Mouse (Mus musculus): ENCODE measurements around the gene Bglap2.
A peak's percentile ranks its signal among the peaks of the same experiment; 100 is the strongest.

Gene Bglap2

DNA sequence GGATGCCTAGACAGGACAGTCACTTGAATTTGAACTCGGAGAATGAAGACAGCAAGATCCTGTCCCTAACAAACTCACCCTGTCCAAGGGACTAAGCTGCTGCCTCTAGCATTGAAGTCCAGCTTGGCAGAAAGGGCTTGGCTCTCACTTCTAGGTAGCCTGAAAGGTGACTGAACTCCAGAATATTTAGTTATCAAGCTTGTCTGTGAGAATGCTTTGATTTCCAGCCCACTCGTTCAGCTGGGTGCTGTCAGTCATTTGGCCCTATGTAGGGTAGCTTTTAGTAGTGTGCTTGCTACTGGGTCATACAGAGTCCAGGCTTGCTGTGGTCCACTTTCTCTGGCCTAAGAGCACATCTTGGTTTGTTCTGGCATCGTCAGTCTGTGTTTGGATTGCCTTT, 39.5 kb downstream of the Bglap2 start:
- no peak for DNase-seq (ENCODE audit: low spot score)

DNA sequence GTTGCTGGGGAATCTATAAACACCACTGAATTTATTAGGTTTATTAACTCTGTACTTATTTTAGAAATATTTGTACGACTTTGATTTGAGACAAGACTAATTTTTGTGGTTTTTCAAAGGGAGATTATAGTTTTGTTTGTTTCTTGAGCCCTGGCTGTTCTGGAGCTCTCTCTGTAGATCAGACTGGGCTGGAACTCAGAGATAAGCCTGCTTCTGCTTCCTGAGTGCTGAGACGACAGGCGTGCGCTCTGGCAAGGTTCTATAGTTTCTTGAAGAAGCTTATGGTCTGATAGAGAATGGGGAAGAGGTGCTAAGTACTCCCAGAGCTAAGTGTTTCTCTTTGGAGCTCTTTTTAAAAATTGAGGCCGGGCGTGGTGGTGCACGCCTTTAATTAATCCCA, 40.2 kb downstream of the Bglap2 start:
- peak; percentile 68 for DNase-seq (ENCODE audit: low spot score)

DNA sequence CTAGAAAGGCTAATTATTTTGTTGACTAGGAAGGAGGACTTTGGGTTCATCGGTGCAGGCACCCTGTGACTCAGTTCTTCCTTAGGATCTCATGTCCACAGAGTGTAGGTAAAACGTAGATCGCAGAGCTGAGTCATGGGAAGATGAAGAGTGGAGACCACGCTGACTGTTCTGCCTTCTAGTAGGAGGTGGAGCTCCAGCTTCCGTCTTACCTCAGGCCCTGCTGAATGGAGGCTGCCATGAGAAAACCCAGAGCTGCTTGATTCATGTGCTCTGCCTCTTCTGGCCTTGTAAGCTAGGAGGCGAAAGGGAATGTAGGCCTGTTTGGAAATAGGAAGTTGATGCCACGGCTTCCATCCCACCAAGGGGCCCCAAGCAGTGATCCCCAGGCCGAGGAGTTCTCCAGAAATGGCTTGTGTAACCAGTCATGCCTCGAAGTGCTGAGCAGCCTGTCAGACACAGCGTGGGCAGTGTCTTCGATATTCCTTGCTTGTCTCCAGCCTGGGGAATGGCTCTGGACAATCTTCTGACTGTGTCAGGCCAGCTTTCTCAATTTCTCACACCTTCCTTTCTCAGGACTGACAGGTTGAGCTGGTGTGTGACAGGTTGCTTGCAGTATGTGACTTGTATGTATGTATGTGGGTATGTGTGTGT, 41.0 kb downstream of the Bglap2 start:
- DNase-seq (ENCODE audit: low spot score): peak; percentile 60

DNA sequence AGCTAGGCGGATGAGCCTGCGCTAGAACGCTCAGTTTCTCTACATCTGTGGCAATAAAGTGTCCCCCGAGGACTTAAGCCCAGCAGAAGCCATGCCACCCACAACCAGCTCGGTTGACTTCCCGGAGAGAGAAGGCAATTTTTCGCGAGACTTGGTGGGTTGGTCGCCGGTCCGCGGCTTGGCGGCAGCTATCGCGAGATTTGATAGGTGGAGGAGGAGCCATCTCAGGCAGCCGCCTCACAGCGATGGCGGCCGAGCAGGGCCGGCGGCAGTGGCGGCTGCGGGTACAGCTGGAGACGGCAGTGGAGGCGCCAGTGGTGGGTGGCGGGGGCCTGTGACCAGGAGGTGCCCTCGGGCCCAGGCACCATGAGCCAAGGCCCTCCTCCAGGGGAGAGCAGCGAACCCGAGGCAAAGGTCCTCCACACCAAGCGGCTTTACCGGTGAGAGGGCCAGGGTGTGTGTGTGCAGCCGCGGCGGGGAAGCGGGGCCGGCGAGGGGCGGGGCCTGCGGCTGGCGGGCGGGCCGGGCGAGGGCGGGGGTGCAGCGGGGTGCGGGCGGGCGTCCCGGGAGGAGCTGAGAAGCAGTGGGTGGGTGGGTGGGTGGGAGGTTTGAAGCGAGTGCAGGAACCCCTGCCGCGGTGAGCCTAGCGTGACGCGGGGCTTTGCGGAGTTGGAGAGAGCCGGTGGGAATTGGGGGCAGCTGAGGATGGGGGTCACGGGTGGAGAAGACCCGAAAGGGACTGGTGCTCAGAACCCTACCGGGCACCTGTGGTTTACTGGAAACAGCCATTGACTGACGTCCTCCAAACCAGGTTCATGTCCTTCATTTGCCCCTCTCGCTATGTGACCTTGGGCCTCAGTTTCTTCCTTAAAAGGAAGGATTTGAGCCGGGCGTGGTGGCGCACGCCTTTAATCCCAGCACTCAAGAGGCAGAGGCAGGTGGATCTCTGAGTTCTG, 42.2 kb downstream of the Bglap2 start, which contains the start of the genes Tmem79 and Smg5:
Gene Tmem79, minus strand, starts transcription at position 91 of the 956 bp plus-strand sequence.
Gene Smg5, plus strand, starts transcription at position 203 of the 956 bp plus-strand sequence.
- DNase-seq (ENCODE audit: low spot score): peak; percentile 93

DNA sequence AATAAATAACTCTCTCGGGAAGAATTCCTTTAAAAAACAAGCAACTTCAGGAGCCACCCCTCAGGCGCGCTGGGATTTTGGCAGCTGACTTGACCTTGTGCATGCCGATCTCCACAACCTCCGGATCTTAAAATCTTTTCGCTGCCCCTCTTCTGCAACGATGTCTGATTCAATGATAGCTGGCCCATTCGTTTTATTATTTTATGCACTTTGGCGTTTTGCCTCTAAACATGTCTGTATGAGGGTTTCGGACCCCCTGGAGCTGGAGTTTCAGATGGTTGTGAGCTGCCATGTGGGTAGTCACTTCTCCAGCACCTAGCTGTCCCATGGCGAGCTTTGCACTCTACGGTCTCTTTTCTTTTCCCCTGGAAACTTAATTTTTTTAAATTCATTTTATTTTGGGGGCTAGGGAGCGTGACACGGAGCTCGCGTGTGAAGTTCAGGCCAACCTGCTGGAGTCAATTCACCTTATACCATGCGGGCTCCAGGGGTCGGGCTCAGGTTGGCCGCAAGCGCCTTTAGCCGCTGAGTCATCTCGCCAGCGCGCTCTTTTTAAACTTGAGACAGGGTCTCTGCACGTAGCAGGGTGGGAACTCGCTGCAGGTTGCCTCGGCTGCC, 43.0 kb downstream of the Bglap2 start:
- DNase-seq (ENCODE audit: low spot score): no peak

DNA sequence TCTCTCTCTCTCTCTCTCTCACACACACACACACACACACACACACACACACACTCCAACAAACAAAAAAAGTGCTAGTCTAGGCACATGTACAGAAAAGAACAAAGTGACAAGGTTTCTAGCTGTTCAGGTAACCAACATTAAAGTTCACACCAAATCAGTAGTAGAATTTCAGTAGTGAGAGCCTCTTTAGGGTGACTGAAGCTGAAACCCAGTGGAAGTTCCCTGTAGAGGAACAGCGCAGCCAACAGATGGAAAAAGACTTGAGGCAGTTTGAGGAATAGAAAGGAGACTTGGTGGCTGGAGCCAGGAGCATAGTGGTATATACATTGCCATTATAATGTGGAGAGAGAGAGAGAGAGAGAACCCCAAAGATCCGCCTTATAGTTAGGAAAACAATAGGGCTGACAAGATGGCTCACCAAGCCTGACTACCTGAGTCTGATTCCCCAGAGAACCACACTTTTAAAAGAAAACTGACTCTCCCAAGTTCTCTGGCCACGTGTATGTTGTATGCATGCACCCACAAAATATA, 43.5 kb downstream of the Bglap2 start:
- DNase-seq (ENCODE audit: low spot score): peak; percentile 42

DNA sequence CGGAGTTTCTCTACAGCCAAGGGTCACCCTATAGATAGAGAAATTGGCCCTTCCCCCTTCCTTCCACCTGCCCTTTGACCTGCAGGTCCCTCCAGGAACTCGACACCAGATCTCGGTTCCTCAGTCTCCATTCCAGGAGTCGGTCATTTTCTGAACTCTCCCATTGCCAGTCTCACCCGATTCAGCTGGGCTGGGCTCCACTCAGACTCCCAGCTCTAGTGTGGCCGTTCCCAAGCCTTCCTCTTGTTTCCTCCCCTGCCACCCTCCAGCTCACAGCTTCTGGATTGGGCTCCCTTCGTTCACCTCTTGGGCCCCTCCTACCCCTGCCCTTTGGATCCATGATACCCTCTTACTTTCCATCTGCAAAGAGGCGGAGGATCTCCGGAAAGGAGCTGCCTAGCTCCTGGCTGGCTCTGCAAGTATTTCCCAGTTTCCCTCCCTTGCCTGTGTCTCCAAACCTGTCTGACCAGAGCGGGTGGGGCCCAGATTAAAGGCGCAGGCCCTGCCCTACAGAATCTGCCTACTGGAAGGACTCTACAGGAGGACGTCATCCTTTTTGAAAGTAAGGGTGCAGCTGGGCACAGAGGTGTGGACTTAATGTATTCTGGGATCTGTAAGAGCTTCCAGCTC, 44.4 kb downstream of the Bglap2 start:
- DNase-seq (ENCODE audit: low spot score): peak; percentile 49

DNA sequence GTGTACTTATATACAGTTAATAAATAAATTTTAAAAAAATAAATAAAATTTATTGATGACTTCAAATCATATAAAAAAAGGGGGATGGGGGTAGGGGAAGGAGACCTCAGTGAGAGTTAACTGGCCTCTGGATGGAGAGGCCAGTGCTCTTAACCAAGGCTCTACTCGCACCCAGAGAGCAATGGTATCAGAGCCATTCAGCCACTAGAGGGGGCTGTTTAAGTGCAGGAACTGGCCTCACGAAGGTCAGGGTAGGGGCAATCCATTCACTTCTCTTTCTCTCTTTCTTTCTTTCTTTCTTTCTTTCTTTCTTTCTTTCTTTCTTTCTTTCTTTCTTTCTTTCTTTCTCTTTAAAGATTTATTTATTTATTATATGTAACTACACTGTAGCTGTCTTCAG, 47.2 kb downstream of the Bglap2 start:
- DNase-seq (ENCODE audit: low spot score): peak; percentile 76

DNA sequence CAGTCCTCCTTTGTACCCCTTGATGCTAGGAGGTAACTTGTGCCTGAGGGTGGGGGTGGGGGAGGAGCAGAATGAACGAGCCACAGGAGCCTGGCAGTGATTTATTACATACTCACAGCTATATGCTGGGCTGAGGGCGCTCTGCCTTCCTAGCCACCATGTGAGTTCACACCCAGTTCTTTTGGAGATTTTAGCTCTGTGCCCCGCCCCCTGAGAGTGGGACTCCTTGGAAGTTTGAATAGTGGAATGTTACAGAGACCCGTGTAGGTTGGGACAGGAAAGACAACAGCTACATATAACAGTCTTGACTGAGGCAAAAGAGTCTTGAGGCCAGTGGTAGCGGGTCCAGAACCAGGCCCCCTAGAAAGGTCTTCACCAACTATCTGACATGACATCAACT, 49.5 kb downstream of the Bglap2 start:
- DNase-seq (ENCODE audit: low spot score): no peak
